Mouse (Mus musculus) liver, adult 2 months (tissue): ENCODE measurements around the gene Urb1.

Experiments used
- CTCF ChIP-seq: fragments of 200-500 bp; IDR thresholded peaks from 2 replicates; pipeline ENCODE4 v1.5.1; 2011; ENCODE audit warnings: low read depth, low read length, control low read depth
- POLR2A ChIP-seq: fragments of 200-500 bp; IDR thresholded peaks from 2 replicates; pipeline ENCODE4 v1.6.1; 2011; ENCODE audit warnings: low read length, control low read depth; ENCODE audit not compliant: insufficient read depth; ENCODE audit errors: extremely low read depth

DNA sequence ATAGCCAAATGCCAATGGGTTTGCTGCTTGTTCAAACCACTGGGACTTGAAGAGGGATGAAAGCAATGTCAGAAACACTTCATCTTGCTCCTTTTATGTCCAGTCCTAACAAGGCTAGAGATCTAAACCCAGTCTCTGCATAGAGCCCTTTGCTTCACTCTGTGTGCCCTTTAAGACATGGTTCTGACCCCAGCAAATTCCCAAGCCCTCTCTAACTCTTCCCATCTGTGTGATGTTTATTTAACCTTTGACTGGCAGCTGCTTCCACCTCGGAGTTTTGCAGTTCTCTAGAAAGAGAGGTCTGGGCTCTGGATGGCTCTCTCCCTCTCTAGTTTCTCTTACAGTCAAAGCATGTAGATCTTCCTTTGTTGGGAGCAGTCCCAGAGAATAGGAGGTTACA is 106.6 kb downstream of the Urb1 start:
- TF ChIP-seq POLR2A (no peak), CTCF (no peak)
